Mouse (Mus musculus): ENCODE results near the gene Stip1. TPM values are rescaled to one million over a fixed set of nuclear protein-coding genes. Genes with fewer than 3 reads are reported as not detected.
"Not testable (repeated sequence)": the region's sequence is repeated elsewhere in the genome, so short reads cannot be mapped to it uniquely, and the experiment has no call there.

Gene Stip1
- polyA plus RNA-seq (2015; fragmentation: Nextera tagmentation; extraction: Ambion mirVana) = 116 and 121 TPM in 2 replicates

DNA sequence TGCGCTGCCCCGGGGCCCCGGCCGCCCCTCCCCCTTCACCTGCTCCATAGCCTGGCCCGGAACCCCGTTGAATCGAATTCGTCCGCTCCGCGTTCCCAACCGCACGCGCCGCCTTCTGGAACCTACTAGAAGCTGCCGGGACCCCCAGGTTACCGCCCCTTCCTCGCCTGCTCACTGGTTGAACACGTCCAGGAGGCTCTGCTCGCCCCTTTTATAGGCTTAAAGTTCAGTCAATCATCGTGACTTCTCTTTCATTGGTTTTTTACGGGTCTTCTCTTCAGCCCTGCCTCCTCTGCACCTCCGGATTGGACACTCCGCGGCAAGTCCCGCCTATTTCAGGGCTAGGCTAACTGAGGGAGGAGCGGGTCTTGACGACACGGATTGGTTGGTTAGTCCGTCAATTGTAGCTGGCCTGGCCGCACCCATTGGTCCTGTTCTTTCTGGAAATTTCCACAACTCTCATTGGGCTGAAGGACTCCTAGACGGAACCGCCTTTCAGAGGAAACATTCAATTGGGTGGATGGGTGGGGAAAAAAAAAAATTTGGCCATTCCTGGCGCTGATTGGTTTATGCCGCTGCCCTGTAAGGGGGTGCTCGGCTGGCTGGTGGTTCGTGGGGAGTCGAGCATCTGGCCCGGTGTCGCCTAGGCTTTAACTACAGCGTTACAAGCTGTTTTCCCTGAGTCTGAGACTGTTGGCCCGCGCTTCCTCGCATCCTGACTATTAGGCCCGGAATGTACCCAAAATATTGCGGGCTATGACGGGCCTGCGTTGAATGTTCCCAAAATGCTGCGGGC lies at the start of gene Stip1:
Stip1 (minus strand) TSS at position 127 of the 796 bp plus-strand sequence.
- H3K4me1 ChIP-seq (replicated peaks) = peaks cover 33% of the 10 kb centered on the region
- H3K4me3 ChIP-seq (replicated peaks) = peak within 1 kb of the TSS; percentile 93
- peak; percentile 96 for ATAC-seq (ENCODE audit: insufficient read depth)
- H3K4me2 ChIP-seq = peak within 1 kb of the TSS; percentile 88
- WGBS (ENCODE audit: insufficient replicate concordance) = under 1% methylated on average over 49 of the region's 49 CpGs
- H3K27me3 ChIP-seq = no peaks in the 10 kb centered on the region
- H3K36me3 ChIP-seq (replicated peaks) = peaks cover 10% of the 10 kb centered on the region
- H3K9me3 ChIP-seq (replicated peaks) = no peaks in the 10 kb centered on the region
- peak within 1 kb of the TSS; percentile 92 for H3K27ac ChIP-seq (replicated peaks)
- H3K9ac ChIP-seq = peak within 1 kb of the TSS; percentile 95

GRCm38 (mm10) chr19:7089050-7089449 lies 49.3 kb upstream of the Stip1 start:
- ATAC-seq (ENCODE audit: insufficient read depth) = no peak
- Histone ChIP-seq H3K27ac (replicated peaks) (no peak overlapping the region), H3K36me3 (replicated peaks) (no peaks in the 10 kb centered on the region), H3K9me3 (replicated peaks) (no peaks in the 10 kb centered on the region), H3K9ac (no peak overlapping the region), H3K4me3 (replicated peaks) (no peak overlapping the region), H3K4me2 (no peak overlapping the region), H3K27me3 (peaks cover 81% of the 10 kb centered on the region), H3K4me1 (replicated peaks) (no peaks in the 10 kb centered on the region)
- 51% methylated on average over 5 of the region's 5 CpGs for WGBS (ENCODE audit: insufficient replicate concordance)

GRCm38 (mm10) chr19:7088558-7088957 lies 48.8 kb upstream of the Stip1 start:
- no peak overlapping the region for H3K27ac ChIP-seq (replicated peaks)
- ATAC-seq (ENCODE audit: insufficient read depth) = no peak
- WGBS (ENCODE audit: insufficient replicate concordance) = 17% methylated on average over 9 of the region's 9 CpGs
- H3K4me3 ChIP-seq (replicated peaks) = no peak overlapping the region
- no peaks in the 10 kb centered on the region for H3K36me3 ChIP-seq (replicated peaks)
- no peaks in the 10 kb centered on the region for H3K4me1 ChIP-seq (replicated peaks)
- no peak overlapping the region for H3K4me2 ChIP-seq
- peaks cover 84% of the 10 kb centered on the region for H3K27me3 ChIP-seq
- no peak overlapping the region for H3K9ac ChIP-seq
- H3K9me3 ChIP-seq (replicated peaks) = no peaks in the 10 kb centered on the region

DNA sequence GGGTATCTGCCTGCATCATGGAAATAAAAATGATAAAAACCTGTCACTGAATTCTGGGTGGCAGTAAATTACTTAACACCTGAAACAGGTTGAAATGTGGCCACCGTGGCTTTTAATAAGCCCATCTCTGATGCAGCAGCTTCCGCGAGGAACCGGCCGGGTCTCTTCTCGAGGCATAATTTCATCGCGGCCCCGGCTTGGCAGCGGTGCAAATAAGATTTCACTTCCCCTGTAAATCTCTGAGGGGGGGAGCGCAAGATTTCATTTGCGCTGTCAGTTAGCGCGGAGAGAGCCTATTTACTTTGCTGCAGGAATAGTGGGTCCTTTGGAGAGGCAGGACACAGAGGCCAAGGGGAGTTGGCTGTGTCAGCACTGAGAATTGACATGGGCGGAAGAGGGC lies 45.0 kb upstream of the Stip1 start:
- 79% methylated on average over 15 of the region's 15 CpGs for WGBS (ENCODE audit: insufficient replicate concordance)
- Histone ChIP-seq H3K36me3 (replicated peaks) (no peaks in the 10 kb centered on the region), H3K4me2 (no peak overlapping the region), H3K4me3 (replicated peaks) (no peak overlapping the region), H3K9me3 (replicated peaks) (no peaks in the 10 kb centered on the region), H3K27me3 (peaks cover 68% of the 10 kb centered on the region), H3K9ac (no peak overlapping the region), H3K4me1 (replicated peaks) (no peaks in the 10 kb centered on the region), H3K27ac (replicated peaks) (no peak overlapping the region)
- no peak for ATAC-seq (ENCODE audit: insufficient read depth)

GRCm38 (mm10) chr19:7083035-7083794 lies 43.4 kb upstream of the Stip1 start:
- no peak overlapping the region for H3K4me3 ChIP-seq (replicated peaks)
- no peaks in the 10 kb centered on the region for H3K4me1 ChIP-seq (replicated peaks)
- 49% methylated on average over 14 of the region's 14 CpGs for WGBS (ENCODE audit: insufficient replicate concordance)
- no peaks in the 10 kb centered on the region for H3K9me3 ChIP-seq (replicated peaks)
- peaks cover 56% of the 10 kb centered on the region for H3K27me3 ChIP-seq
- H3K9ac ChIP-seq = no peak overlapping the region
- H3K4me2 ChIP-seq = no peak overlapping the region
- no peaks in the 10 kb centered on the region for H3K36me3 ChIP-seq (replicated peaks)
- no peak for ATAC-seq (ENCODE audit: insufficient read depth)
- no peak overlapping the region for H3K27ac ChIP-seq (replicated peaks)

- Histone ChIP-seq H3K4me2 (no peak overlapping the region), H3K27ac (replicated peaks) (no peak overlapping the region), H3K36me3 (replicated peaks) (no peaks in the 10 kb centered on the region), H3K4me1 (replicated peaks) (no peaks in the 10 kb centered on the region), H3K4me3 (replicated peaks) (no peak overlapping the region), H3K27me3 (peaks cover 41% of the 10 kb centered on the region), H3K9me3 (replicated peaks) (no peaks in the 10 kb centered on the region), H3K9ac (no peak overlapping the region)
- WGBS (ENCODE audit: insufficient replicate concordance) = 50% methylated on average over 7 of the region's 7 CpGs
- no peak for ATAC-seq (ENCODE audit: insufficient read depth)
Measured at GRCm38 (mm10) chr19:7081516-7082266, 41.9 kb upstream of the Stip1 start.

GRCm38 (mm10) chr19:7078271-7078670 lies 38.5 kb upstream of the Stip1 start:
- no peak for ATAC-seq (ENCODE audit: insufficient read depth)
- H3K9me3 ChIP-seq (replicated peaks) = no peaks in the 10 kb centered on the region
- WGBS (ENCODE audit: insufficient replicate concordance) = 66% methylated on average over 7 of the region's 7 CpGs

GRCm38 (mm10) chr19:7077666-7078065 lies 37.9 kb upstream of the Stip1 start:
- no peak overlapping the region for H3K27ac ChIP-seq (replicated peaks)
- no peak for ATAC-seq (ENCODE audit: insufficient read depth)
- no peaks in the 10 kb centered on the region for H3K9me3 ChIP-seq (replicated peaks)
- H3K27me3 ChIP-seq = peaks cover 7% of the 10 kb centered on the region; the same call in 1 of the 2 replicates
- H3K9ac ChIP-seq = no peak overlapping the region
- H3K4me2 ChIP-seq = no peak overlapping the region
- 67% methylated on average over 9 of the region's 9 CpGs for WGBS (ENCODE audit: insufficient replicate concordance)
- no peaks in the 10 kb centered on the region for H3K36me3 ChIP-seq (replicated peaks)
- H3K4me3 ChIP-seq (replicated peaks) = no peak overlapping the region
- no peaks in the 10 kb centered on the region for H3K4me1 ChIP-seq (replicated peaks)

More at GRCm38 (mm10) chr19:7078271-7078670, 38.5 kb upstream of the Stip1 start:
- Histone ChIP-seq H3K4me3 (replicated peaks) (no peak overlapping the region), H3K36me3 (replicated peaks) (no peaks in the 10 kb centered on the region), H3K27me3 (peaks cover 11% of the 10 kb centered on the region; the same call in 1 of the 2 replicates), H3K9ac (no peak overlapping the region), H3K4me1 (replicated peaks) (no peaks in the 10 kb centered on the region), H3K4me2 (no peak overlapping the region), H3K27ac (replicated peaks) (no peak overlapping the region)

DNA sequence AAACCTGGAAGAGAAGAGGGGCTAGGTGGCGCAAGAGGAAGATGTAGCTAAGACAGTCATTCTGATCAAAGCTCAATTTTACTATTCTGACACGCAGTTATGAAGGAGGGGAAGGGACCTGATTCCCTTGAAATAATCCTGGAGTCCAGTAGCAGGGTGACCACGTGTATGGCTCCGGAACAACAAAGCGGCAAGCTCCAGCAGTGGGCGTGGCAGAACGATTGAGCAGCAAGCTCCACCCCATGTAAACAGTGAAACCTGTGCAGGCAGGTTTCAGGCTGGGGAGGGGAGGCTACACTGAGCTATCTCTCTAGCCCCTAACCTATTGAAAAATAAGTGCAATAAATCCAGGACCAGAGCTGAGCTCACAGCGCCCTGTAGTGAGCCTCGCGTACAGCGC lies 35.6 kb upstream of the Stip1 start:
- H3K27me3 ChIP-seq = peaks cover 23% of the 10 kb centered on the region
- H3K9me3 ChIP-seq (replicated peaks); H3K4me2 ChIP-seq; H3K27ac ChIP-seq (replicated peaks); H3K4me3 ChIP-seq (replicated peaks); ATAC-seq (ENCODE audit: insufficient read depth); H3K4me1 ChIP-seq (replicated peaks); H3K36me3 ChIP-seq (replicated peaks); H3K9ac ChIP-seq: not testable (repeated sequence)
- WGBS (ENCODE audit: insufficient replicate concordance) = 73% methylated on average over 11 of the region's 11 CpGs

DNA sequence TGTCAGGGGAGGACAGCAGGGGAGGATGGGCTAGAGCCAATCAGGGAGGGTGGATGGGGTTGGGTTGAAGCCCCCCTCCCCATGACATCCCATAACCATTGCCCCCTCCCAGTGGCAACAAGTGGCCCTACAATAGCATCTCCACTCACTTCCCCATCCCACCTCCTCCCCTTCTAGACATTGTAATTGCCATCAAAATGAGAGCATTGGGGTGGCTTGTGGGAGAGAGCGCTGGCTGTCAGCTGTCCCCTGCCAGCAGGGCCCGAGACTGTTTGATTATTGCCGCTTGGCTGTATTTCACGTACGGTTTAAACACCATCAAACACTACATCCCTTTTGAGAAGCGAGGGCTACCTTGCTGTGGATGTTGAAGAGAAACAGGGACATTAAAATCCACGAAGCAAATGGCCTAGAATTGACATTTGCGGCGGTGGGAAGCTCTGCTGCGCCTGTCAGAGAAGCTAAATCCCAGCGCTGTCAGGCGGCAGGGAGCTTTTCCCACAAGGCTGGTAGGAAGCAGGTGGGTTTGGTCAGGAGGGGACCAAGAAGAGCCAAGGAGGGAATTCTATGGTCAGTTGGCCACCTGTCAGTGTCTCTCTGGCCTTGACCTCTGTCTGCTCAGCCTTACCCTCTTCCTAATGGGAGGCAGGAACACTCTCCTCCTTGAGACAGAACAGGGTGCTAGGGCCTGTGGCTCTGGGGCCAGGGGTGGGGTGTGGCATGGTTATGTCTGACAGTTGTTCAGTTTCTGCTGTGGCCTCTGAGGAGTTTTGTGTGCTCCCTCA lies 34.4 kb upstream of the Stip1 start:
- H3K4me1 ChIP-seq (replicated peaks) = no peaks in the 10 kb centered on the region; the same call in 1 of the 2 replicates
- 64% methylated on average over 12 of the region's 12 CpGs for WGBS (ENCODE audit: insufficient replicate concordance)
- H3K36me3 ChIP-seq (replicated peaks) = no peaks in the 10 kb centered on the region
- no peak overlapping the region for H3K4me3 ChIP-seq (replicated peaks)
- no peak for ATAC-seq (ENCODE audit: insufficient read depth)
- no peak overlapping the region for H3K4me2 ChIP-seq
- H3K27ac ChIP-seq (replicated peaks) = no peak overlapping the region
- no peak overlapping the region for H3K9ac ChIP-seq
- peaks cover 35% of the 10 kb centered on the region for H3K27me3 ChIP-seq
- H3K9me3 ChIP-seq (replicated peaks) = no peaks in the 10 kb centered on the region

Measured in liver, embryonic 15.5 days (tissue).